Mouse (Mus musculus): ENCODE results near the gene Foxa1. TPM values are rescaled to one million over a fixed set of nuclear protein-coding genes. Genes with fewer than 3 reads are reported as not detected.

The Foxa1 gene
- 47.6 and 52.9 TPM in 2 replicates for polyA plus RNA-seq (2012; rRNA removed)

DNA sequence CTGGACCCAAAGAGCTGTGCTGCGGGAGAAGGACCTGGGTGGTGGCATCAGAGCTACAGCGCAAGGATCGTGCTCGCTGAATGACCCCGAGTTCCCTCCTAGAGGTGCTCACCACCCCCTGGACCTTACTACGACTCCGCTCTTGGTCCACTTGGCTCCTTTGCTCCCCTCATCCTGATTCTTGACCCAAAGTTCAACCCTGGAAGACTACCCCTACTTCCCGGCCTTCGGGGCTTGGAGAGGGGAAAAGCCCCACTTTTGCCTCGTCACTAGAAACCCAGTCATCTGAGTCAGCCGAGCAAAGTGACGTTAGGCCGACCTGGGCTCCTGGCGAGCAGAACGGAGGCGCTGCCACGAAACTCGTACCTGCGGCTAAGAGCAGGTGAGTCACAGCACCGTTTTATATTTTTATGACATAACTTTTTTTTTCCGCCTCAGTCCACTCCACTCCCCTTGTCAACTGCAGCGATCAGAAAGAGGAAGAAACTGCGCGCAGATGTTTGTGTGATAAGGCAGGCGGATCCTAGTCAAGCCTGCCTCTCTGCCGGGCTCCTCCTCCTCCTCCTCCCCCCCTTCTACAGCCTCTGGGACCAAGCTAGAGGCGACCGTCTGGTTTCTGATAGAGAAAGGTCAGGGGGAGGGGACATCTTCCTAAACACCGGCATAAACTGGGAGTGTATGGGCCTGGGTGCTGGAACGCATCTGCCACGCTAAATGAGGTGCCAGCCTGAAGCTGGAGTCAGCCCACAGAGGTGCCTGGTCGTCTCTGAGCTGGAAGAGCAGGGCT, at the start of gene Foxa1:
Gene Foxa1, minus strand, starts transcription at position 502 of the 787 bp plus-strand sequence.

DNA sequence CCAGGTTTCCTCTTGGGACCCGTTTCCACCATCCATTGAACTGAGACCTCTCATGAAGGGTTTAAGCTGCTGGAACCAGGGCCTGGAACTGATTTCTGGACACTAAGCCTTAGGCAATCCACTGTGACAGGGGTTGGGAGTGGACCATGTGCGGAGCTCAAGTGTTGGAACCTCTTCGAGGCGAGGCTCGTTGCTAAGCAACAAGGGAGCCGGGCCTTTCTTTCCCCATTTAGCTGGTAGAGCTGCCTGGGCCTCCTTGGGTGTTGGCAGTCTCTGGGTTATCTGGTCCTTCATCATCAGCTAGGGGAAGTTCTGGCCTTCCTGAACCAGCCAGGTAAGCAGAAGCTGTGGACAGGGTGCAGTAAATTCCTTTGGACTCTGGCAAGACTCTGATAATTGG, 17.2 kb upstream of the Foxa1 start, which contains the start of gene Ttc6:
Gene Ttc6, plus strand, starts transcription at position 205 of the 400 bp plus-strand sequence.

Other genes with a start within 250 kb of the Foxa1 start
- 2.8 and 5.1 TPM in 2 replicates for gene Ttc6, start 17.2 kb upstream of the Foxa1 start, polyA plus RNA-seq (2012; rRNA removed)